Mouse (Mus musculus): ENCODE measurements around the gene Hap1. TPM values are rescaled to one million over a fixed set of nuclear protein-coding genes. Genes with fewer than 3 reads are reported as not detected.
"Not testable (repeated sequence)": the region's sequence is repeated elsewhere in the genome, so short reads cannot be mapped to it uniquely, and the experiment has no call there.

The Hap1 gene
- total RNA-seq, 2 experiments from 2014 or later: 94.6 to 151 TPM

DNA sequence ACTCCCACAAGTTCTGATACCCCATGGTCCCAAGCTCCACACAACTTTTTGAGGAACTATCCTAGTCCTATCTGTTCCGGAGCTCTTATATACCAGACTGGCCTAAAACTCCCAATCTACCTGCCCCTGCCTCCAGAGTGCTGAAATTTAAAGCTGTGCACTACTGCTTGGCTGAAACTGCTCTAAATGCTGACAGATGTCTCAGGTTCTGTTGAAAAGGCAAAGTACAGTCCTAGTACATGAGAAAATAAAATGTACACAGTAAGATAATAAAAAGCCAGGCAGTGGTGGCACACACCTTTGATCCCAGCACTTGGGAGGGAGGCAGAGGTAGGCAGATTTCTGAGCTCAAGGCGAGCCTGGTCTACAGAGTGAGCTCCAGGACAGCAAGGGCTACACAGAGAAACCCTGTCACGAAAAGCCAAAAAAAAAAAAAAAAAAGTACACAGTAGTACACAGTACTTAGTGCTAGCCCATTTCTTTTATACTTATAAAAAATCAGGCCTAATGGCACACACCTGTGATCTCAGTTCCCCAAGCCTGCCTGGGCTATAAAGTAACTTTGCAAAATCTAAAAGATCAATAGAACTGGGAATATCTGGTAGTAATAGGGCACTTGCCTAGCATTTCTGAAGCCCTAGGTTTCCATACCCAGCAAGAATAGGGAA is 33.2 kb downstream of the Hap1 start:
- no peak for DNase-seq (ENCODE audit: low spot score in 2 of 2)
- intact Hi-C loops (cut with DNase I): no loop called here

DNA sequence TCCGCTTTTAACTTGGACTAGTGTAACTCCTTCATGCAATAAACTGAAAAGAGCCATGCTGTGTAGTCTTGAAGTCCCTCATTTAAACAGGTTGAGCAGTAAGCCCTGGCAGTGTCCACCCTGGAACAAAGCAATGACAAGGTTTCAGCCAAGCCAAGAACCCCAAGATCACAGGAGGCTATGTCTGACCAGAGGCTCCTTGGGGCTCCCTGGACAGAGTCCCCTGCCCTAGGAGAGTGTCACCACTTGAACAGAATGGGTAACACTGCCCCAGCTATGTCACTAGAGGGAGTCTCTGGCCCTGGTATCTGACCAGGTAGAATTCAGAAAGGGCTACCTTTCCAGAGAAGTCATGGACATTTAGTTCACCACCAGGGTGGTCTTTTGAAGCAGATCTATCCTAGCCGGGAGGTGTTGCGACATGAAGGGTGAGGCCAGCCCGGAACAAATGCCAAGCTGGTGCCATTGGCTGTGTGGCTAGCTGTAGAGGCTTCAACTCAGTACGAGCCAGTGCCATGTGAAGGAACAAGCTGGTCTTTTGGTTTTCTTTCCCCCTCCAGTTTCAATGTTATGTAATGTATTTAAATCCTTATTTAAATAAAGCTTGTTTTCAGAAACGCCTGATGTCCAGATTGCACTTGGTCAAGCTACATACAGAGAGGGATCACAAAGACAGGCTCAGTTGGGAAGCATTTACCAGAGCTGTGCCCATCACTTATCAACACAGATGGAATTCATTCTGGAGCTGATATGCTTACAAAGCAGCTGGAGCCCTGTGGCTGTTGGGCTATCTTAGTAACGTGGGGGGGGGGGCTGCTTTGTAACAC is 34.2 kb downstream of the Hap1 start:
- intact Hi-C loops (cut with DNase I); DNase-seq (ENCODE audit: low spot score in 2 of 2): not testable (repeated sequence)

DNA sequence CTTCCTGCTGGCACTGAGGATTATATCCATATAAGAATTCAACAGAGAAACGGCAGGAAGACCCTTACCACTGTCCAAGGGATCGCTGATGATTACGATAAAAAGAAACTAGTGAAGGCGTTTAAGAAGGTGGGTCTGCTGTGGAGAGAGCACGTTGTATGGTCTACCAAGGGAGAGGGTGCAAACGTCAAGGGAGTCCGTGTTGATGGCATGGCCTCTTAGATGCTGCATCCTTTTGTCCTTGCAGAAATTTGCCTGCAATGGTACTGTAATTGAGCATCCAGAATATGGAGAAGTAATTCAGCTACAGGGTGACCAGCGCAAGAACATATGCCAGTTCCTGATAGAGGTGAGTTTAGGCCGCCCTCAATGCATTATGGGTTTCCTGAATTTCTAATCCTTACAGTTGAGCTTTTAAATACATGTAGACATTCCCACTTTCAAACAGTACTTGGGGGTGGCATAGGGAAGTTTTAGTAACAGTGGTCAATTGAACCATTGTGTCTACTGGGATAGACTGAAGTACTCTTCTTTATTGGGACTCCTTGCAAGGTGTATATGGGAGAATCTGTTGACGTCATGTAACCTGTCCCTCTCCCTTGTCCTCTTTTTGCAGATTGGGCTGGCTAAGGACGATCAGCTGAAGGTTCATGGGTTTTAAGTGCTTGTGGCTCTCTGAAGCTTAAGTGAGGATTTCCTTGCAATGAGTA is 35.1 kb downstream of the Hap1 start:
- intact Hi-C loops (cut with DNase I); DNase-seq (ENCODE audit: low spot score in 2 of 2): not testable (repeated sequence)

DNA sequence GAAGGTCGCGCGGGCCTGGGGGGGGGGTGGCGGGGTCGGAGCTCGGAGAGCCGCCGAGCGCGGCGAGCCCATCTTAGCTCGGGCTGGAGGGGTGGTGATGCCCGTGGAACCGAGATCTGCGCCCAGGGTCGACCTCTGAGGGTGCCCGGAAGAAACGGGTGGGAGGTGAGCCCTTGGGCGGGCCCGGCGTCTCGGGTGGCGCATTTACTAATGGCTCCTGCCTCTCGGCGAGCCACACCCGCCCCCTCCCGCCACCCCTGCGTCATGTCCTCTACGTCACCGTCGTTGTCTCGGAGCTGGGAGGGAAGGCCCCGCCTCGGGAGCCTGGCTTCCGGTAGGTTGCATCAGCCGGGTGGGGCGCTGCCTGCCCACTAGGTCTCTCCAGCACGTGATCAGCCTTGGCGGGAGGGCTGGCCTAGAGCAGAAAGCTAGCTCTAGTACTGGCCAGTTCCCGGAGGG is 35.7 kb downstream of the Hap1 start:
- peak; percentile 93 to 97 for DNase-seq (ENCODE audit: low spot score in 2 of 2)
- intact Hi-C loops (cut with DNase I): no loop called here

DNA sequence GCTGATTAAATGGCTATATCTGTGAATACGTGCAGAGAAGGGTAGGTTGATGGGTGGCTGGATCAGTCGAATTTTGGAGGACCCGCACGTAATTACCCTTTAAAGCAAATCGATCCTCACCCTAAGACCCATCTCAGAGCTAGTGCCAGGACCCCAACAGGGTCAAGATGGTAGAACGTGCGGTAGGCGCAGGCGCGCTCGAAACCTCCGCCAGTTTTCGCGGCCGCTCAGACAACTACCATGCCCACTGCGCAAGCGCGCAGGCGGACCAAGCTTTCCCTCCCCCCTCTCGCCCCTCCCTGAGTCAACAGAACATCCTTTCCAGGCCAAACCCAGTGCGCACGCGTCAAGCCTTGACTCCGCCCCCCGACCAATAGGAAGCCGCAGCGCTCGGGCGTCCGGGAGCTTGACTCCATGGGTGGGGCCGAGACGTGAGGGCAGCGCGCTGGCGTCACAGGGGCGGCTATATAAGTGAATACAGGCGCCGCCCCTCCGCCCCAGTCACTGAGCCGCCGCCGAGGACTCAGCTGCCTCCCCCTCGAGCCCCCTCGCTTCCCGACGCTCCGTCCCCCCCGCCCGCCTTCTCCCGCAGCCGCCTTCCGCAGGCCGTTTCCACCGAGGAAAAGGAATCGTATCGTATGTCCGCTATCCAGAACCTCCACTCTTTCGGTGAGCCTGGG is 36.3 kb downstream of the Hap1 start, which contains the start of gene Eif1:
Eif1 (plus strand) TSS at position 394 of the 680 bp plus-strand sequence.
- DNase-seq (ENCODE audit: low spot score in 2 of 2): peak; percentile 100
- intact Hi-C loops (cut with DNase I): no loop called here

DNA sequence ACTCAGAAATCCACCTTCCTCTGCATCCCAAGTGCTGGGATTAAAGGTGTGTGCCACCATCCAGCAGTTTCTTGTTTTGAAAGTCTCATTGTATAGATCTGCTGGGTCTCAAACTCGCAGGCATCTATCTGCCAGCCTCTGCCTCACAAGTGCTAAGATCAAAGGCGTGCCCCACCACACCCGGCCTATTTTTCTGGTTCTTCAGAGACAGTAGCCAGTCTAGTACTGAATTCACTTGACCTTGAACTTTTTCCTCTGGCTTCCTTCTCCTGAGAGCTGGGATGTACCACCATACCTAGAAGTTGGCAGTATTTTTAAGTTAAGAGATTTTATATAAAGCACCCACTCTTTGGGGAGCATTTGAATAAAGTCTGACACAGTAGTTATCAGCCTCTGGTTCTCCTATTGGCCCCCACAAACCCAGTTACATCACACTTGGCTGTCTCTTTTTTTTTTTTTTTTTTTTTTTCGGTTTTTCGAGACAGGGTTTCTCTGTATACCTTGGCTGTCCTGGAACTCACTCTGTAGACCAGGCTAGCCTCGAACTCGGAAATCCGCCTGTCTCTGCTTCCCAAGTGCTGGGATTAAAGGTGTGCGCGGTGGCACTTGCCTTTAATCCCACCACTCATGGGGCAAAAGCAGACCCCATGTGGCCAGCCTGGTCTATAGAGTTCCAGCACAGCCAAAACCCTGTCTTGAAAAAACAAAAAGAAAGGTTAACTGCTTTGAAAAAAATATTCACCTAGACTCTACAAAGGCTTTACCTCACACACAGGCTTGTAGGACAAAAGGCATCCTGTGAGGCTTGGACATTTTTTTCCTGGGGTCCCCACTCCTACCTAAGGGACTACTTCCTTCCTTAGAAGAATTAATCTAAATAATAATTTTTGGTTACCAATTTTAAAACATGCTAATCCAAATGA is 37.1 kb downstream of the Hap1 start:
- intact Hi-C loops (cut with DNase I): no loop called here
- DNase-seq (ENCODE audit: low spot score in 2 of 2): no peak

DNA sequence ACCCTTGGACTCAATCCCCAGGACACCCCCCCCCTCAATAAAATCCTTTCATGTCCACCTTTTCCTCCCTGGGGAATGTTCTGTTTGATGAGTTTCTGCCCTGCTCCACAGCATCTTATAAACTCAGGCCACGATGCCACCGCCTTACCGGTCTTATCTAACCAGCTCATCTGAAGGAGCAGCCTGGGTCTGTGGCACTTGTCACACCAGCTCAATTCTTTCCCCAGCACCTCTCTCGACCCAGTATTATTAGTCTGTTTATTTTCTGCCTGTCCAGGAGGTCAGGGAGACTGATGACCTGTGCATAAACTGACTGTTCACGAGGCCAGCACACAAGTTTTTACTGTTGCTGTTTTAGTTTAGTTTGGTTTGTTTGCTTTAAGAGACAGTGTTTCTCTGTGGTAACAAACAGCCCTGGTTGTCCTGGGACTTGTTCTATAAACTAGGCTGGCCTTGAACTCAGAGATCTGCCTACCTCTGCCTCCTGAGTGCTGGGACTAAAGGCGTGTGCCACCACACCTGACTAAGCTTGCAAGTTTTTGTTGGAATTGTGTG is 38.0 kb downstream of the Hap1 start:
- no peak for DNase-seq (ENCODE audit: low spot score in 2 of 2)

DNA sequence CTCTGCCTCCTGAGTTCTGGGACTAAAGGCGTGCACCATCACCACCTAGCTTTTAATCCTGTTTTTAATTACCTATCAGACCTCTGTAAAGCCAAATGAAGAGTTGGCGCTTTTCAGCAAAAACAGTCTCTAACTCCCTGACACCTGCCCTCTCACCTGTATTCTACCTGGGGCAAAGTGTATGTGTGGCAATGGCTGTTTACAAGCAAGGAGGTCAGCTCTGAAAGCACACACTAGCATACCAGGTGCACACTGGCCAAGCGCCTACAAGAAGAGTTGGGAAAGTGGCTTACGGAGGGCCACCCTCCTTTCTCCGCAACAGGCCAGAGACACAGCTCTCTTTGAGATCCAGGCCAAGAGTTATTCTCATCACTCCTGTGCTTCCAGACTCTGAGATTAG is 40.5 kb downstream of the Hap1 start:
- DNase-seq (ENCODE audit: low spot score in 2 of 2): no peak
- intact Hi-C loops (cut with DNase I): no loop called here

More for the DNA sequence above, 38.0 kb downstream of the Hap1 start:
- intact Hi-C loops (cut with DNase I): no loop called here

DNA sequence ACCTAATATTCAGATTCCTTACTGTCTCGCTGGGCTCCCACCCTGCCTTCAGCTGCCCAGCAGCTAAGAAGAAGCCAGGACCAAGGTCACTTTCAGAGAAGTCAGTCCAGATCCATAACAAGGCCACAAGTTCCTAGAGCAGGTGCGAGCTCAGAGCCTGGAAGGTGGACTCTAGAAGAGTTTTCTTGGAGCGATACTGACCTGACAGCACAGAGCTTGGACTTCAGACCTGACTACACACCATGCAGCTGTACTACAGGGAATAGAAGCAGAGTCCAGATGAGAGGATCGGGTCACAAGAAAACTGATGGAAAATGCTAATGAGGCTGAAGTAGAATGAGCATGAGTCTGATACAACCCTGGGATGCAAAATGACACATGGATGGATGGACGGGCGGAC is 42.5 kb downstream of the Hap1 start:
- no peak for DNase-seq (ENCODE audit: low spot score in 2 of 2)
- intact Hi-C loops (cut with DNase I): no loop called here

DNA sequence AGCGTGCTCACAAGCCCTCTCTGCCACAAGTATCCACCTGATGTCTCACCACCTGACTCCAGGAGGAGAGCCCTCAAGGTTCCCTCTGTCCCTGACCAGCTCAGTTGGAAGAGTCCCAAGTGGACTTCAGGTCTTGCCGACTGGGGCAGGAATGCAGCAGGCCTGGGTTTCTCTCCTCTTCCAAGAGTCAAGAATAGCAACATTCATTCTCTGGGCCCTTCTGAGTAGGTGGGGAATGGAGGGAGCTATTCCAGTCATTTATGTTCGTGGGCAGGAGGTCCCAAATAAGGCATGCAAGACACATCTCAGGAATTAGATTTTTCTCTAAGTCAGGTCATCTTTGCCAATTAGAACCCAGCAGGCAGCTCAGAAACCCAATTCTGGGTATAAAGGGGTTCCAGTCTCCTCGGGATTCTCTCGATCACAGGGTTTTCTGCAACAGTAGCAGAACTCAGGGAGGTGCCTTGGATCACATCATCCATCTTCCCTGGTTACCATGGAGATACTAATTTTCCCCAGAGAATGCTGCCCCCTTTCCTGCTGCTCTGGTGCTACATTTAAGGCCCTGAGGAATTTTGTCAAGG is 43.7 kb downstream of the Hap1 start:
- DNase-seq (ENCODE audit: low spot score in 2 of 2): peak; percentile 52 to 85
- intact Hi-C loops (cut with DNase I): no loop called here

DNA sequence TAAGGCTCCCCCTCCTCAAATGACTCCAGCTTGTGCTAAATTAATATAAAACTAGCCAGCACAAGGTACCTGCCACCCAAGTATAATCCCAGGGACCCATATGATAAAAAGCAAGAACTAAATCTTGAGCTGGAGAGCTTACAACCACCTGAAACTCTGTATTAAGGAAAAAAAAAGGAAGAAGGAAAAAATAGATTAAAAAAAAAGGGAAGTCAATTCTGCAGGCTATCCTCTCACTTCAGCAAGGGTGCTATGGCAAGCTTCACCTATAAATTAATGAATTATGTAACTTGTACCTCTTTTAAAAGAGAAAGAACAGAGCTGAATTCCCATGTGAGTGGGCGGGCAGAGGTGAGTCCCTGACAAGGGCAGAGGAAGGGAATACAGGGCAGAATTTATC is 44.3 kb downstream of the Hap1 start:
- peak in 1 of 2 experiments; percentile 55 for DNase-seq (ENCODE audit: low spot score in 2 of 2)
- intact Hi-C loops (cut with DNase I): no loop called here

DNA sequence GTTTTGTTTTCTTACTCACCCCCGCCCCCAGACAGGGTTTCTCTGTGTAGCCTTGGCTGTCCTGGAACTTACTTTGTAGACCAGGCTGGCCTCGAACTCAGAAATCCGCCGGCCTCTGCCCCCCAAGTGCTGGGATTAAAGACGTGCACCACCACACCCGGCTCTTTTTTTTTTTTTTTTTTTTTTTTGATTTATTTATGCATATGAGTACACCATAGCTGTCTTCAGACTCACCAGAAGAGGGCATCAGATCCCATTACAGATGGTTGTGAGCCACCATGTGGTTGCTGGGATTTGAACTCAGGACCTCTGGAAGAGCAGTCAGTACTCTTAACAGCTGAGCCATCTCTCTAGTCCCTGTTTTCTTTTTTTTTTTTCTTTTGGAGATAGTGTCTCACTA is 47.3 kb downstream of the Hap1 start:
- DNase-seq (ENCODE audit: low spot score in 2 of 2); intact Hi-C loops (cut with DNase I): not testable (repeated sequence)

DNA sequence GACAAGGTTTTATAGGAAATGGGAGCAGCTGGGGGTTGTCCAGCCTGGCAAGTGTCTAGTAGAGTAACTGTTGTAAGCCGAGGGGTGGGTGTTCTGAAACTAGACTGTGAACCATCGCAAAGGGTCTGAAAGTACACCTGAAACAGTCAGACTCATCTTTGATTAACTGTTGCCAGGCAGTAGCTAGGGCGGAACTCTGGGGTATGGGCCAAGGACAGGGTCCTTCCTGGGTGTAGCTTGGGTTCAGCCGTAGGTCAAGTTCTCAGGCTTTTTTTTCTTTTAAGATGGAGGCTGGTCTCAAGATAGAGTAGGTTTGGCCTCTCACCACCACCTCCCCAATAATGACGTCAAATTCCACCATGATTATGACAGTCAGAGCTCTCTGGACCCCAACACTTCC is 48.0 kb downstream of the Hap1 start:
- DNase-seq (ENCODE audit: low spot score in 2 of 2): no peak
- intact Hi-C loops (cut with DNase I): no loop called here

DNA sequence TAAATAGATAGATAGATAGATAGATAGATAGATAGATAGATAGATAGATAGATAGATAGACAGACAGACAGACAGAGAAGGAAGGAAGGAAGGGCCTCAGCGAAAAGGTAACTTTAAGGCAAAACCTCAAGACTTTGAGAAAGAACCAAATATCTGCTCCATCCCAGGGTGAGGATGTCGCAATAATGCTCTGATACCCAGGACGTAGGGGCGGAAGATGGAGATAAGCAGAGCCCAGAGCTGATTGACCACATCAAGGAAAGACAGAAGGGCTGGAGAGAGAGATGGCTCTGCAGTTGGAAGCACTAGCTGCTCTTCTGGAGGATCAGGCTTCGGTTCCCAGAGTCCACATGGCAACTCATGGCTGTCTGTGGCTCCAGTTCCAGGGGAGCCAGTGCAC is 54.6 kb downstream of the Hap1 start:
- DNase-seq (ENCODE audit: low spot score in 2 of 2): no peak
- intact Hi-C loops (cut with DNase I): no loop called here

DNA sequence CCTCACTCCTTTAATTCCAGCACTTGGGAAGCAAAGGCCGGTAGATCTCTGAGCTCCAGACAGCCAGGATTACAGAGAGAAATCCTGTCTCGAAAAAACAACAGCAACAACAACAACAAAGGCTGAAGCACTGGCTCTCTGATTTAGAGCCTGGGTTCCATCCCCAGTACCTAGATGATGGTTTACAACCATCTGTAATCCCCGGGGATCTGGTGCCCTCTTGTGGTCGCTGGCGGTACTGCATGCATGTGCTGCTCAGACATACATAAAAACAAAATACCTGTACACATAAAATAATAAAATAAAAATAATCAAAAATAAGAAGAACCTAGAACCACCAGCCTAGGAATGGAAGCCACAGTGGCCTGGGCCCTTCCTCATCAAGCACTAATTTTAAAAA is 55.6 kb downstream of the Hap1 start:
- DNase-seq (ENCODE audit: low spot score in 2 of 2): peak in 1 of 2 experiments; percentile 64
- intact Hi-C loops (cut with DNase I): no loop called here

DNA sequence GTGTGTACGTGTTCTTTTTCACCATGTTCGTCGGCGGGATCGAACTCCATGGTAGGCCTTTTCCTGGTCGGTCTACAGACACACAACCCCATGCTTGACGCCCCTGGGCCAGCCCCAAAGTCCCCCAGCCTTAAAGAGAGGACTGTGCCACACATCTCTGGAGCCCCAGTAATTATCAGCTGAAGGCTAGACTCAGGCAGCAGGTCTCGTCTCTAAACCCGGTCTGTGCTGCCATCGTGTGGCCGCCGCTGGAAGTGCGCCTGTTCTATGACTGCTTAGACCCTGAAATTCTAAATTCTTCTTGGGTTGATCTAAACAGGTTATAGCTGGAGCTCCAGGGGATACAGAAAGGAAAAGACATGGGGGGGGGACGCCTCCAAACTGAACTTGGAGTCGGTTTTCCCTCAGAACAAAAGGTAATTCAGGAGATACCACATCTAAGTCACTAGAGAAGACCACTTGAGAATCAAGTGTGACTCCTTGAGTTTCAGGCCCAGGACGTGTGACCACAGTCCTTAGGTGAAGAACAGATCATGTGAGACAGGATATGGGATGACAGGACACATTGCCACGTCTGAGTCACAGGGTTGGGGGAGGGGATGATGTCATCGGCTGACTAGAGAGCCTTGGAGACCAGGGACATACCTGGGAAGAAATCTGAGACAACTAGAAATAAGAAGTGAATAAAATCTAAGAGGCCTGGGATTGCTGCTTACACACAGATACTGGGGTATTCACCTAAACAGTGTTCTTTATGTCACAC is 57.5 kb downstream of the Hap1 start:
- DNase-seq (ENCODE audit: low spot score in 2 of 2): peak; percentile 88 to 89
- intact Hi-C loops (cut with DNase I): loop anchor here (5.0 kb wide), 1 partner anchor 916 kb away; no protein-coding TSS in a partner anchor

DNA sequence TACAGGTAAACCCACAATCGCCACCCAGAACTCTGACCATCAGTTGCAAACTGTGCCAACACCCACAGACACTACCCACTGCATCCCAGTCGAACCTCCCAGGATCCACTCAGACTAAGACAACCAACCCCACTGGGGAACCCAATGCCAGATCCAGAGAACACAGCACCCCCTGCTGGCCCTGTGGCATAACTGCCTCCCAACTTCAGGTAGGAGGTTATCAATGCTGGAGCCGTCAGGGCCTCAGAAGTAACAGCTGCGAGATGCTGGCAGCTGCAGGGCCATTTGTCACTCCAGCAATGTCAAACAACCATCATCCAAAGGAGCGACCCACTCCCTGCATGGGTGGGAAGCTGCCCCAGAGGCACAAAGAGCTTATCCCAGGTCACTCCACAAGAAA is 58.1 kb downstream of the Hap1 start:
- intact Hi-C loops (cut with DNase I): loop anchor here (5.0 kb wide), 1 partner anchor 916 kb away; no protein-coding TSS in a partner anchor
- DNase-seq (ENCODE audit: low spot score in 2 of 2): no peak
